Mouse (Mus musculus) liver, embryonic 13.5 days (tissue): ENCODE data around the gene Akr1d1. TPM values are rescaled to one million over a fixed set of nuclear protein-coding genes. Genes with fewer than 3 reads are reported as not detected.
A peak's percentile ranks its signal among the peaks of the same experiment; 100 is the strongest.

Experiments used
- ATAC-seq: fragments of 200-750 bp; cut with Nextera tagmentation; 2 replicates; pipeline ENCODE4 v1.8.0; 2017; ENCODE audit warnings: low read depth, mild to moderate bottlenecking, moderate number of reproducible peaks, moderate library complexity
- DNase-seq: peaks from one replicate; pipeline ENCODE4 v3.0.0; 2022
- H3K27ac ChIP-seq: fragments of 300-500 bp; sonication (generic); 2 replicates; pipeline ENCODE4 v1.5.1; 2015; ENCODE audit warnings: moderate library complexity, mild to moderate bottlenecking, inconsistent platforms
- H3K27me3 ChIP-seq: fragments of 300-500 bp; sonication (generic); 2 replicates; pipeline ENCODE4 v1.6.1; 2015; ENCODE audit warnings: mild to moderate bottlenecking, inconsistent platforms
- H3K36me3 ChIP-seq: fragments of 300-500 bp; sonication (generic); 2 replicates; pipeline ENCODE4 v1.6.1; 2015; ENCODE audit warnings: mild to moderate bottlenecking, inconsistent platforms
- H3K4me1 ChIP-seq: fragments of 300-500 bp; sonication (generic); replicated peaks from 2 replicates; pipeline ENCODE4 v1.6.1; 2015; ENCODE audit warnings: inconsistent platforms
- H3K4me2 ChIP-seq: fragments of 300-500 bp; sonication (generic); 2 replicates; pipeline ENCODE4 v1.6.1; 2015; ENCODE audit warnings: inconsistent platforms, mild to moderate bottlenecking, moderate library complexity
- H3K4me3 ChIP-seq: fragments of 300-500 bp; sonication (generic); replicated peaks from 2 replicates; pipeline ENCODE4 v1.5.1; 2015; ENCODE audit warnings: mild to moderate bottlenecking, inconsistent platforms
- H3K9ac ChIP-seq: fragments of 300-500 bp; sonication (generic); 2 replicates; pipeline ENCODE4 v1.6.1; 2015; ENCODE audit warnings: mild to moderate bottlenecking, inconsistent platforms
- H3K9me3 ChIP-seq: fragments of 300-500 bp; sonication (generic); replicated peaks from 2 replicates; pipeline ENCODE4 v1.6.1; 2016; ENCODE audit warnings: inconsistent platforms
- WGBS: fragments of 180-500 bp; shearing (Covaris S2); methylation state at CpG from one replicate; pipeline ENCODE4 v1.1.7; 2015; ENCODE audit not compliant: insufficient replicate concordance; 5-methylcytosine and 5-hydroxymethylcytosine counted together
- polyA plus RNA-seq: library from polyadenylated mRNA; unstranded; fragments of >200 nt; fragmentation: Nextera tagmentation; extraction: Ambion mirVana; gene quantifications from 2 replicates; pipeline ENCODE4 v1.2.1, GENCODE M21; 2015

Gene Akr1d1
- polyA plus RNA-seq = 0.73 and 1.2 TPM in 2 replicates

- H3K27me3 ChIP-seq = no peaks in the 10 kb centered on the region
- H3K4me3 ChIP-seq = no peak within 1 kb of the TSS
- no peaks in the 10 kb centered on the region for H3K9me3 ChIP-seq
- no peaks in the 10 kb centered on the region for H3K36me3 ChIP-seq
- no peak within 1 kb of the TSS for H3K27ac ChIP-seq
- ATAC-seq = no peak
- H3K4me2 ChIP-seq = no peak within 1 kb of the TSS
- no peak for DNase-seq
- no peaks in the 10 kb centered on the region for H3K4me1 ChIP-seq
- H3K9ac ChIP-seq = no peak within 1 kb of the TSS
- 81% methylated on average over 4 of the region's 4 CpGs for WGBS
These were observed at the start of gene Akr1d1 for GRCm38 (mm10) chr6:37529940-37530339. Gene Akr1d1, plus strand, starts transcription at chr6:37530173.

GRCm38 (mm10) chr6:37481147-37481546 is 48.8 kb upstream of the Akr1d1 start:
- Histone ChIP-seq H3K27me3 (no peaks in the 10 kb centered on the region), H3K9ac (no peak overlapping the region), H3K4me3 (no peak overlapping the region), H3K27ac (no peak overlapping the region), H3K4me1 (peaks cover 13% of the 10 kb centered on the region), H3K36me3 (no peaks in the 10 kb centered on the region), H3K9me3 (no peaks in the 10 kb centered on the region), H3K4me2 (no peak overlapping the region)
- no peak for ATAC-seq
- 63% methylated on average over 3 of the region's 3 CpGs for WGBS
- no peak for DNase-seq

- DNase-seq (peak; percentile 8), ATAC-seq (no peak)
- peaks cover 12% of the 10 kb centered on the region for H3K4me1 ChIP-seq
- H3K4me2 ChIP-seq = peak overlapping the region; percentile 23; the same call in 1 of the 2 replicates
- H3K36me3 ChIP-seq = no peaks in the 10 kb centered on the region
- 21% methylated on average over 5 of the region's 5 CpGs for WGBS
- H3K9me3 ChIP-seq = no peaks in the 10 kb centered on the region
- no peak overlapping the region for H3K27ac ChIP-seq
- no peaks in the 10 kb centered on the region for H3K27me3 ChIP-seq
- no peak overlapping the region for H3K9ac ChIP-seq
- no peak overlapping the region for H3K4me3 ChIP-seq
These were observed 46.7 kb upstream of the Akr1d1 start for GRCm38 (mm10) chr6:37483262-37483661.

- 38% methylated on average over 1 of the region's 1 CpGs for WGBS
- Histone ChIP-seq H3K4me3 (no peak overlapping the region), H3K9me3 (no peaks in the 10 kb centered on the region), H3K9ac (no peak overlapping the region), H3K27ac (no peak overlapping the region), H3K4me2 (no peak overlapping the region), H3K36me3 (no peaks in the 10 kb centered on the region), H3K4me1 (peaks cover 6% of the 10 kb centered on the region; the same call in 1 of the 2 replicates), H3K27me3 (no peaks in the 10 kb centered on the region)
- no peak for DNase-seq
- no peak for ATAC-seq
These were observed 45.3 kb upstream of the Akr1d1 start for GRCm38 (mm10) chr6:37484588-37485070.

GRCm38 (mm10) chr6:37486502-37486901 is 43.5 kb upstream of the Akr1d1 start:
- Histone ChIP-seq H3K27me3 (no peaks in the 10 kb centered on the region), H3K9me3 (no peaks in the 10 kb centered on the region), H3K27ac (no peak overlapping the region), H3K36me3 (no peaks in the 10 kb centered on the region), H3K4me2 (no peak overlapping the region), H3K4me1 (peaks cover 6% of the 10 kb centered on the region; the same call in 1 of the 2 replicates), H3K9ac (no peak overlapping the region), H3K4me3 (no peak overlapping the region)
- 47% methylated on average over 4 of the region's 4 CpGs for WGBS
- no peak for ATAC-seq
- no peak for DNase-seq

- Histone ChIP-seq H3K4me2 (no peak overlapping the region), H3K4me1 (no peaks in the 10 kb centered on the region), H3K27me3 (no peaks in the 10 kb centered on the region), H3K4me3 (no peak overlapping the region), H3K9me3 (no peaks in the 10 kb centered on the region), H3K9ac (no peak overlapping the region), H3K36me3 (no peaks in the 10 kb centered on the region), H3K27ac (no peak overlapping the region)
- WGBS = 63% methylated on average over 3 of the region's 3 CpGs
- ATAC-seq (no peak), DNase-seq (no peak)
These were observed 37.7 kb upstream of the Akr1d1 start for GRCm38 (mm10) chr6:37492241-37492640.

GRCm38 (mm10) chr6:37494957-37495356 is 35.0 kb upstream of the Akr1d1 start:
- ATAC-seq = no peak
- peaks cover 8% of the 10 kb centered on the region; the same call in 1 of the 2 replicates for H3K9me3 ChIP-seq
- WGBS = 6% methylated on average over 1 of the region's 1 CpGs

GRCm38 (mm10) chr6:37496866-37497265 is 33.1 kb upstream of the Akr1d1 start:
- H3K4me2 ChIP-seq = no peak overlapping the region
- 60% methylated on average over 1 of the region's 1 CpGs for WGBS
- H3K4me3 ChIP-seq = no peak overlapping the region
- no peak overlapping the region for H3K9ac ChIP-seq
- ATAC-seq (no peak), DNase-seq (no peak)
- H3K9me3 ChIP-seq = peaks cover 8% of the 10 kb centered on the region; the same call in 1 of the 2 replicates
- H3K27ac ChIP-seq = no peak overlapping the region
- no peaks in the 10 kb centered on the region for H3K4me1 ChIP-seq
- H3K27me3 ChIP-seq = no peaks in the 10 kb centered on the region
- no peaks in the 10 kb centered on the region for H3K36me3 ChIP-seq

More at GRCm38 (mm10) chr6:37494957-37495356, 35.0 kb upstream of the Akr1d1 start:
- Histone ChIP-seq H3K9ac (no peak overlapping the region), H3K36me3 (no peaks in the 10 kb centered on the region), H3K27me3 (no peaks in the 10 kb centered on the region), H3K4me1 (no peaks in the 10 kb centered on the region), H3K27ac (no peak overlapping the region), H3K4me3 (no peak overlapping the region), H3K4me2 (no peak overlapping the region)
- DNase-seq = no peak

GRCm38 (mm10) chr6:37505588-37505987 is 24.4 kb upstream of the Akr1d1 start:
- no peak overlapping the region for H3K4me2 ChIP-seq
- ATAC-seq = no peak
- H3K27ac ChIP-seq = no peak overlapping the region
- H3K9me3 ChIP-seq = no peaks in the 10 kb centered on the region
- no peaks in the 10 kb centered on the region for H3K4me1 ChIP-seq
- H3K36me3 ChIP-seq = no peaks in the 10 kb centered on the region
- no peak overlapping the region for H3K4me3 ChIP-seq
- no peaks in the 10 kb centered on the region for H3K27me3 ChIP-seq
- DNase-seq = no peak
- WGBS = 60% methylated on average over 2 of the region's 2 CpGs
- H3K9ac ChIP-seq = no peak overlapping the region

- no peak overlapping the region for H3K4me2 ChIP-seq
- no peaks in the 10 kb centered on the region for H3K9me3 ChIP-seq
- no peaks in the 10 kb centered on the region for H3K4me1 ChIP-seq
- no peak for DNase-seq
- 62% methylated on average over 3 of the region's 3 CpGs for WGBS
- H3K4me3 ChIP-seq = no peak overlapping the region
- H3K36me3 ChIP-seq = no peaks in the 10 kb centered on the region
- ATAC-seq = no peak
- no peak overlapping the region for H3K9ac ChIP-seq
- H3K27ac ChIP-seq = no peak overlapping the region
- no peaks in the 10 kb centered on the region for H3K27me3 ChIP-seq
These were observed 23.0 kb upstream of the Akr1d1 start for GRCm38 (mm10) chr6:37506909-37507515.

GRCm38 (mm10) chr6:37510786-37511185 is 19.2 kb upstream of the Akr1d1 start:
- H3K27ac ChIP-seq = no peak overlapping the region
- no peaks in the 10 kb centered on the region for H3K27me3 ChIP-seq
- DNase-seq (no peak), ATAC-seq (no peak)
- no peaks in the 10 kb centered on the region for H3K9me3 ChIP-seq
- no peak overlapping the region for H3K9ac ChIP-seq
- no peak overlapping the region for H3K4me3 ChIP-seq
- H3K36me3 ChIP-seq = no peaks in the 10 kb centered on the region
- no peaks in the 10 kb centered on the region for H3K4me1 ChIP-seq
- H3K4me2 ChIP-seq = no peak overlapping the region
